Mouse (Mus musculus) ES-E14 (cell line): Measurements from ENCODE around the gene Cxcr5. TPM values are rescaled to one million over a fixed set of nuclear protein-coding genes. Genes with fewer than 3 reads are reported as not detected.

Source experiments
- DNase-seq: peaks from one replicate; pipeline ENCODE4 v3.0.0-alpha.2; 2013; ENCODE audit warnings: low read depth, low spot score
- H3K27ac ChIP-seq: 2 replicates; pipeline ENCODE4 v1.5.1; 2012; ENCODE audit warnings: low read depth, mild to moderate bottlenecking, low read length, moderate library complexity, mixed read lengths; ENCODE audit not compliant: poor library complexity, insufficient read depth, severe bottlenecking
- H3K36me3 ChIP-seq: 2 replicates; pipeline ENCODE4 v1.6.1; 2012; ENCODE audit warnings: mild to moderate bottlenecking, low read length, moderate library complexity, mixed read lengths; ENCODE audit not compliant: control insufficient read depth, poor library complexity, insufficient read depth, severe bottlenecking
- H3K4me1 ChIP-seq, 2 experiments: fragments of 150-350 bp in 1 of 2; sonication (generic) in 1 of 2; 2 replicates each; pipeline ENCODE4 v1.6.1; 2012; ENCODE audit warnings: low read length in 2 of 2, mild to moderate bottlenecking in 1 of 2, mixed read lengths in 1 of 2; ENCODE audit not compliant: control insufficient read depth in 2 of 2, insufficient read depth in 2 of 2, poor library complexity in 1 of 2
- H3K4me3 ChIP-seq, 2 experiments: fragments of 150-350 bp in 1 of 2; sonication (generic) in 1 of 2; 2 replicates each; pipeline ENCODE4 v1.5.1; 2012; ENCODE audit warnings: low read length in 2 of 2, low read depth in 1 of 2, mild to moderate bottlenecking in 1 of 2, mixed read lengths in 1 of 2; ENCODE audit not compliant: insufficient read depth in 1 of 2, poor library complexity in 1 of 2, severe bottlenecking in 1 of 2
- H3K9ac ChIP-seq: 2 replicates; pipeline ENCODE4 v1.6.1; 2012; ENCODE audit warnings: low read depth, mild to moderate bottlenecking, low read length, mixed read lengths; ENCODE audit not compliant: poor library complexity, insufficient read depth, severe bottlenecking
- H3K9me3 ChIP-seq: fragments of 150-350 bp; sonication (generic); 2 replicates; pipeline ENCODE4 v1.6.1; 2012; ENCODE audit warnings: low read depth, mild to moderate bottlenecking, low read length; ENCODE audit not compliant: control insufficient read depth, insufficient read depth
- CHD2 ChIP-seq: IDR thresholded peaks from 2 replicates; pipeline ENCODE4 v1.6.1; 2014; ENCODE audit warnings: mild to moderate bottlenecking, low read depth, low read length, inconsistent platforms
- HCFC1 ChIP-seq: IDR thresholded peaks from 2 replicates; pipeline ENCODE4 v1.6.1; 2012; ENCODE audit warnings: low read length, inconsistent platforms, borderline replicate concordance; ENCODE audit not compliant: insufficient read depth
- MAFK ChIP-seq: IDR thresholded peaks from 2 replicates; pipeline ENCODE4 v1.6.1; 2014; ENCODE audit warnings: mild to moderate bottlenecking, low read depth, low read length, inconsistent platforms; ENCODE audit not compliant: insufficient read depth
- ZC3H11A ChIP-seq: IDR thresholded peaks from 2 replicates; pipeline ENCODE4 v1.6.1; 2012; ENCODE audit warnings: low read depth, mild to moderate bottlenecking, inconsistent platforms, low read length, borderline replicate concordance
- ZNF384 ChIP-seq: IDR thresholded peaks from 2 replicates; pipeline ENCODE4 v1.6.1; 2012; ENCODE audit warnings: low read depth, low read length, inconsistent platforms
- in situ Hi-C, 2 experiments: fragments of 600-800 bp; cut with MboI; formaldehyde crosslinking; loops; one replicate each; pipeline ENCODE4 v1.15.1; 2025; ENCODE audit warnings: low sequenced_read_pairs in 2 of 2, inconsistent platforms in 1 of 2; ENCODE audit not compliant: unreplicated experiment in 2 of 2
- total RNA-seq: library from RNA; depleted of rRNA; stranded (reverse); fragments of 300-350 nt; gene quantifications from 2 replicates; pipeline ENCODE4 v1.2.3, GENCODE M21; 2012

The Cxcr5 gene
- total RNA-seq, 1 experiment = 0.31 TPM

DNA sequence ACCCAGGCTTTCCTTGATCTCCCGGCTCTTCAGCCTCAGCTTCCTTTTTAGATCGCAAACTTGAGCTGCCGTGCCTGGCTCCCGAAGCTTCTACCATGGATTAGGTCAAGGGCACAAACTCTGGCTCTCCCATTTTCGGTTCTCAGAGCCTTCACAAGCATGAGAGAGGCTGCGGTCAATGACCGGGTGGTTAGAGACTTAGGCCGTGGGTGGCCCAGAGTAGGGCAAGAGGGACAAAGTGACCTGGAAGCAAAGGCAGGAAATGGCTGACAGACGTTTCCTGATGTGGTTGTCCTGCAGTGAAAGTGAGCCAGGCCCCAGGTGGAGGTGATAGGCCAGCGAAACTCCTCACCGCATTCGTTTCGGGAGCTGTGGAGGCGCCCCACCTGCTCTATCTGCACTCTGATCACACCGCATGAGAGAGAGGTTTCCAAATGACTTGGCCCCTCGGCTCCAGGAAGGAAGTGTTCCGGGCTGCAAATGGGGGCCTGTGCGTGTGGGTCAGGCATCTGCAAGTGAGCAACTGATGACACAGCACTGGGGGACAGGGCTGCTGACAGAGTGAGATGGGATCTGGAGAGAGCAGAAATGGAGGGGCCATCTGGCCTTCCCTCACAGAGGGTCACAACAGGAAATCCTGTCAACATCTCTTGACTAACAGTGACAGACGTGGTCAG lies 23.9 kb downstream of the Cxcr5 start:
- TF ChIP-seq HCFC1 = no peak
- no peak for TF ChIP-seq ZNF384
- TF ChIP-seq MAFK = no peak
- no peak for TF ChIP-seq ZC3H11A
- no peak for TF ChIP-seq CHD2
- Histone ChIP-seq H3K4me1 (peaks cover 0 to 4% of the 10 kb centered on the region in 2 experiments; a peak in 1 of 4 replicates), H3K4me3 (no peak overlapping the region), H3K9me3 (no peaks in the 10 kb centered on the region), H3K36me3 (no peaks in the 10 kb centered on the region), H3K9ac (no peak overlapping the region), H3K27ac (no peak overlapping the region)
- in situ Hi-C loops = no loop called here
- no peak for DNase-seq

DNA sequence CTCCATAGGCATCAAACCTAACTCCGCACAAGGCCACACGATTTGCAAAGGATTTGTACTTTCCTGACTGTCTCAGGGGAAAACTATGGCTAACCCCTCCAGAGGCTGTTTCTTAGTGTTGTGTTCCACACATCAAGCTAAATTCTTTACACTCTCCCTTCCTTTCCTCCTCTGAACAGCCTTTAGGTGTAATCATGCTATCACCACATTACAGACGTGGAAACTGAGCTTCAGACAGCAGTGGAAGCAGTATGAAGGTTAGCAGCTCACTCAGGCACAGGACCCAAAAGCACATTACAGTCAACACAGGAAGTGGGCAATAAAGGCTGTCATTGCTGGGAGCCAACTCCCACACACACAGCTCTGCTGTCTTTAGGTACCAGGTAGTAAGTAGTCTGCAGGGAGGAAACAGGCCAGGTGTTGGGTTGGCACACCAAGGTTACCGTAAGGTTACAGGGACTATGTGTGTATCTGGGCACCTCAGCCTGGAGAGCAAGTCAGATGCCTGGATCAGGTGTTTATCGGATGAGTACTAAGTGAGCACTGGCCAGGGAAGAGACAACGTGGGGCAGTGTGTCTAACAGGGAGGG lies 28.6 kb downstream of the Cxcr5 start:
- no peak overlapping the region for H3K27ac ChIP-seq
- H3K9me3 ChIP-seq = no peaks in the 10 kb centered on the region
- no peak overlapping the region for H3K4me3 ChIP-seq
- H3K4me1 ChIP-seq = no peaks in the 10 kb centered on the region
- no peaks in the 10 kb centered on the region for H3K36me3 ChIP-seq
- DNase-seq = no peak
- H3K9ac ChIP-seq = no peak overlapping the region
- in situ Hi-C loops = no loop called here
- TF ChIP-seq HCFC1 (no peak), ZC3H11A (no peak), CHD2 (no peak), MAFK (no peak), ZNF384 (no peak)

DNA sequence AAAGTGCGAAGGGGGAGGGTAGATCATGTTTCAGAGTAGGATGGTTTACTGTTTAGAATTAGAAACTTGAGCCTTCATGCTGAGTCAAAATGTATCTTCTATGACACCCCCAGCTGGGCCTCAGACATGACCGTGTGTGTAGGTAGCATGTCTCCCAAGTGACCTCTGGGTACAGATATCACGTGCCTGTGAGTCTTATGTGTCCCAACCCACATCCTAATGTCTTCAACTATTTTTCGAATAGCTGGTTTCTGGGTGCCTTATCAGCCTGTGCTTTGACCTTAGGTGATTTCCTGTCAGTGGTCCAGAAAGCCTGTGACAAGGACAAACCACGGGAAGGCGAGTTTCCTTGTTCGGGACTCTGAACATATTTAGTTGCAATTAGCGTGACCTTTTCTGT lies 33.3 kb downstream of the Cxcr5 start:
- H3K9me3 ChIP-seq = no peaks in the 10 kb centered on the region
- in situ Hi-C loops = no loop called here
- TF ChIP-seq ZNF384 = no peak
- TF ChIP-seq CHD2 = no peak
- TF ChIP-seq MAFK = no peak
- no peak for TF ChIP-seq ZC3H11A
- TF ChIP-seq HCFC1 = no peak
- H3K4me3 ChIP-seq = no peak overlapping the region
- no peak overlapping the region for H3K27ac ChIP-seq
- H3K9ac ChIP-seq = no peak overlapping the region
- no peaks in the 10 kb centered on the region for H3K36me3 ChIP-seq
- no peak for DNase-seq
- no peaks in the 10 kb centered on the region for H3K4me1 ChIP-seq

DNA sequence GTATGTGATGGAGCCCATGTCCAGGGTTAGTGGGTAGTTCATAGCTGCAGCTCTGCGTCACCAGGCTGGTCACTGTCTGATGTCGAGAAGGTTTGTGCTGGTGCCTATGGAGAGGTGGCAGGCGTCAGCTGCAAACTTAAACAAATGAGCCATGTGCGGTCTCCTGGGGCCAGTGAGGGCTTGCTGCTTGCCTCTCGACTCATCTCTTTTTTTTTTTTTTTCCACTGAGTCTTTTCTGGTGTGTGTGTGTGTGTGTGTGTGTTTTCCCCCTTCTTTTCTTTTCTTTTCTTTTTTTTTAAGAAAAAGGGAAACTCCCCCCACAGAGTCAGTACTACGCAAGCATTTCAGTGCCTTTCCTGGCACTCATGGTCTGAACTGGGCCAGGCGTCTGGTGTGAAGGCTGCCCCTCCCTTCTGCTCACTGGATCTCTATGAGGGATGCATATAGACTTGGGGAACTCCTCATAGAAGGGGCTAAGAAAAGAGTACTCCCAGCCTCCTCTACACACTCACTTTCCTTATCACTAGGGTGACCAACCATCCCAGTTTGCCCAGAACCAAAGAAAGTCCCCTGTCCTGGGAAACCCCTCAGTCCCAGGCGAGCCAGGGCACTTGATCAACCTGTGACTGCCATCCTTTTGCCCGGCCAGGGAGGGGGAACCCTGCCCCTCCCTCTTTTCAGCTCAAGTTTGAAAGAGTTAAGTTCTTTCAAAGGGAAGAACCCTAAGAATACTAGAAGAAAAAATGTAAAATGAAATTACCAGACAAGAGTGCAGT lies 35.2 kb downstream of the Cxcr5 start:
- TF ChIP-seq CHD2 (no peak), ZNF384 (no peak), HCFC1 (no peak), ZC3H11A (no peak), MAFK (no peak)
- no peak for DNase-seq
- Histone ChIP-seq H3K36me3 (no peaks in the 10 kb centered on the region), H3K4me1 (no peaks in the 10 kb centered on the region), H3K9ac (no peak overlapping the region), H3K27ac (no peak overlapping the region), H3K9me3 (no peaks in the 10 kb centered on the region), H3K4me3 (no peak overlapping the region)
- in situ Hi-C loops = no loop called here
